Mouse (Mus musculus) spleen, adult 2 months (tissue): ENCODE data around the gene Fgf14.

Experiments used
- CTCF ChIP-seq: fragments of 200-500 bp; IDR thresholded peaks from 2 replicates; pipeline ENCODE4 v1.5.1; 2011; ENCODE audit warnings: mild to moderate bottlenecking, inconsistent platforms; ENCODE audit not compliant: insufficient read depth, insufficient read length, insufficient replicate concordance; ENCODE audit errors: extremely low read depth
- POLR2A ChIP-seq: fragments of 200-500 bp; IDR thresholded peaks from 2 replicates; pipeline ENCODE4 v1.6.1; 2011; ENCODE audit warnings: low read depth, low read length, inconsistent platforms

GRCm38 (mm10) chr14:124278384-124278944 is 398.5 kb downstream of the Fgf14 start:
- TF ChIP-seq CTCF = no peak
- TF ChIP-seq POLR2A = no peak
